Mouse (Mus musculus): Measurements from ENCODE around the gene Dctd.
"Not testable (repeated sequence)": the region's sequence is repeated elsewhere in the genome, so short reads cannot be mapped to it uniquely, and the experiment has no call there.

Gene Dctd

DNA sequence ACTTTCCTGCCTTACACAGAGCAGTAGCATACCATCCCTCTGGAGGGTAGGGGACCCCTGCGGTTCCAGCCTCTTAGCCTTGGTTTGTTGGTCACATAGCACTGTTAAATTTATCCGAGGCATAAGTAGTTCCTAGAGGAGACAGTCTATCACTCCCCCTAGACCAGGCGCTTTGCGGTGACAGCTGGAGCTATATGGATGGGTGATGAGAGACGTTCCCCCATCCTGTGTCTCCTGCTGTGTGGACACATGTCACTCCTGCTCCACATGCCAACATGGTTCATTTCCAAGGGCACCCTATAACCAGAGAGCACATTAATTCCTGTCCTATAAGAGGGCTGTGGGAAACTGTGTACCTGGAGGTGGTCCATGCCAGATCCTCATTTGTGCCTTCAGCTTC lies 42.1 kb downstream of the Dctd start:
- DNase-seq (ENCODE audit: inconsistent age in 2 of 2, low spot score in 1 of 2) = no peak

DNA sequence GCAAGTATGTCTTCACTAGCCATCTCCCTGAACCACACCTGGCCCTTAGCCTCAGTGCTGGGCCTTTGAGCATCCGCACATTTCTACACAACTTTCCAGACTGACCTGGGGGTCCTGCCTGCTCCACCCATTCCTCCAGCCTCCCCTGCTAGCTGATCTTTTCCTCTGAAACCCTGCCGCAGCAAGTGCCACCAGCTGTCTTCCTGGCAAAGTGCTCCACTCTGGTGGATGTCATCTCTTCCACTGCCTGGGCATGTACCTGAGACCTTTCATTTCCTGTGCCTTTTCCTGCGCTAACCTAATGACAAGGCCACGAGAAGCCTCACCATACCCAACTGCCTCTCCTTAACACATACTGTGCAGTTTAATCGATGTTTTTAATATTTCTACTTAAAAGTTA lies 46.9 kb downstream of the Dctd start:
- DNase-seq (ENCODE audit: inconsistent age in 2 of 2, low spot score in 1 of 2) = no peak

DNA sequence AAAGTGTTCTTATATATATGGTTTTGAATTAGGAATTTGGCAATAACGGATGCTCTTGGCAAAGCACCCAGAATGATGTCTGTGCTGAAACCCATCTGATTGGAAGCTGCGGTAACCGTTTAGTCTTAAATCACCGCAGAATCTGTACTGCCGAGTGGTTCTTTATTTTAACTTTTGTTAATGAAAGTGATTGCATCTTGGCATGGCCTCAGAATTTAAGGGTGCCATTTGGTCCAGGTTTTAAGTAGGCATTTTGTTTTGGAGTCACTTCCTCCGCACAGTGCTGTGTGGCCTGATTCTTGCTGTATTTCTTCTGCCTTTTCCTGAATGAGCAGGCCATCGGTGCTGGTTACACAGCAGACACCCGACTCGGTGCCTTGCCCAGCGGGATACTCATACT lies 47.6 kb downstream of the Dctd start:
- DNase-seq (ENCODE audit: inconsistent age in 2 of 2, low spot score in 1 of 2) = no peak

DNA sequence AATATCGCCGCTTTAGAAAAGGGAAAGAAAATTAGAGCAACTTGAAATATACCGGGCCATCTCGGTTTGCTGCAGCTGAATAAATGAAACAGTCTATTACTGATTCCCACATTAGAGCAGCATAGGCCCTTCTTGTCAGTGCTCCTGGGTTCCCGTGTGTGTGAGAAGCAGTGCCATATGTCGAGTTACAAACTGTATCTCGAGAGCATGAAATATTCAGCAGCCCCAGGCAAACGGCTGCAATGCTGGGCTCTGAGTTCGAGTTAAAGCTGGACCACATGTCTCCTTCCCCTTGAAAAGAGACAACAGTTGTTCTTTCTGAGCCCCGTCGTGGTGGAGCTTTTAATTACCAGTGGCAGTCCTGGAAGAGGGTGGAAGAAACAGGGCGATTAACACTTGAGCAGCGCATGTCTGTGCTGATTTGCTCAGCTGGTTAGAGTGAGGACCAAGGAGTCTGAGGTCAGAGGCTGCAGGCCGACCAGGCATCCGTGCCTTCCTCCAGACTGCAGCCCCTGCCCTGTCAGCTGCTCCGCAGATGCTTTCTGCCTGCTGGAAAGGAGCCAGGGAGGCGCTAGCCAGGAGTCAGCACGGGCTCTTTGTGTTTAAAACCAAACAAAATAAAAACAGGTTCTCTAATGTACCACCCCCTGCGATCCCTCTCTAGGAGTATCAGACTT lies 53.3 kb downstream of the Dctd start:
- peak in 1 of 2 experiments; percentile 48 for DNase-seq (ENCODE audit: inconsistent age in 2 of 2, low spot score in 1 of 2)

DNA sequence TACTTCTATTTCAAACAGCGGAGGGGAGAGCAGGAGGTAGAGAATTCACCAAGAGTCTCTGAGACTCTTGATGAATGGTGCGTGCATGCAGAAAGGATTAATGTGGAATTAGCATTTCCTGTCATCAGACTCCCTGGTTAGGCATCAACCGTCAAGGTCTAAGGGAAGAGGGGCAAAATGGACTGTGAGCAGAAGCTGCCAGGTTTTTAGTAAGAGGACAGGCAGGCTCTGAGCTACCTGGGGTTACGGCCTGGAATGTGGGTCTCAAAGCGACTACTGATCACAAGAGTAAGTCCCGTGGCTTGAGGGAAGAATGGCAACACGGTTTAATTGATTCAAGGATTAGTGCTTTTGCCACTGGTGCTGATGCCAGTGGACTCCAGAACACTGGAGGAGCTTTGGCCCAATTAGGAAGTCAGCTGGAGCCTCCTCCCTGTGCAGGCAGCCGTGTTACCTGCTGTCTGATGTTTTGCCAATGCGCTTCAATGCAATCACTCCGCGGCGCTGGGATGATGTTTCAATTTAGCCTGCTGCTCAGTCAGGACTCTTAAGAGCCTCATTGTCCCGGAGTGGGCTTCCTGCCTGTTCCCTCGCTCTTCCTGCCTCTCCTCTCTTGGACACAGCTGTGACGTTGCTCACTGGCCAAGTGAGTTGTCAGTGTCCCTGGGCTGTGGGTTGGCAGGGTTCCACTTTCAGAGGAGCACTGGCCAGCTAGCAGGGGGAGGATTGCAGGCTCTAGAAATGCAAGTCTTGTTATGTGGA lies 54.6 kb downstream of the Dctd start:
- DNase-seq (ENCODE audit: inconsistent age in 2 of 2, low spot score in 1 of 2) = peak; percentile 71 to 89

DNA sequence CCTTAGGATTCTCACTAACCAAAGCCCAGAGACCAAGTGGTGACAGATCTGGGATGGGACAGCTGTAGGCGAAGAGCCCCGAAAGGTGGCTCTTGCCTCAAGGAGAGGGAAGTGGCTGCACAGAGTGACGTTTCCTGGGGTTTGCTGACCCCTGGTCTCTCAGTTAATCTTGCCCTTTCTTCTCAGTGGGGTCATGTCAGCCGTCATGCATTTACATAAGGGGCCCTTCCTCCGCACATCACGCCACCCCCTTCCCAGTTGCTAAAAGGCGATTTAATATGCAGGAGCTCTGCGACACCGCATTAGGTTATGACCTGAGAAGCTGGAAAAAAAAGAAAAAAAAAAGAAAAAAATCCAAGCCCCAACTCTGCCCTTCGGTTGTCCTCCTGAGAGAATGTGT lies 58.8 kb downstream of the Dctd start:
- no peak for DNase-seq (ENCODE audit: inconsistent age in 2 of 2, low spot score in 1 of 2)

DNA sequence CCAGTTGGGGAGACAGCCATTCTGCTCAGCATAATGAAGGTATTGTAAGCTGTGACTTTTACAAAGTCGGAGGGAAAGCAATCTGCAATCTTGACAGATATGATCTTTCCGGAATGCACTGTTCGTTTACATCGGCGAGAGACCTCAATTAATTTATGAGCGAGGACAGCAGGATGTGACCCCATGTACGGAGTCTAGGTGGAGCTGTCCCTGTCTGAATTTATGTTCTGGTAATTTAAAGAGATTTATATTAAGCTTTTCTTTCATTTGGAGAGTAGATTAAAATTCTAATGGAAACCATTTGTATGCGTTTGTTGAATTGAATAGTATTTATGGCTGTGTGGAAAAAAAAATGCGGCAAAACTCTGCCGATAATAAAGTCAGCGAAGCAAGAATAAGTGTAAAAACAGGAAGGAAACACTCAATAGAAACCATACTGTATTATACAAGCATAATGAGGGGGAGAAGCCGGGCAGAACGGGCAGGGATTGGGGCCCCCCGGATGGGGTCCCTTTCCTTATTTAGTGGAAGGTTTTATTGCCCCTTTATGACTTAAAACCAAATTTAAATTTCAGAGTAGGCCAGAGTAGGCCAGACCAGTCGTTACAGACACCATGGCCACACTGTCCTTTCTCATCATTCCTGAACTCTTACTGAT lies 59.8 kb downstream of the Dctd start:
- no peak for DNase-seq (ENCODE audit: inconsistent age in 2 of 2, low spot score in 1 of 2)

DNA sequence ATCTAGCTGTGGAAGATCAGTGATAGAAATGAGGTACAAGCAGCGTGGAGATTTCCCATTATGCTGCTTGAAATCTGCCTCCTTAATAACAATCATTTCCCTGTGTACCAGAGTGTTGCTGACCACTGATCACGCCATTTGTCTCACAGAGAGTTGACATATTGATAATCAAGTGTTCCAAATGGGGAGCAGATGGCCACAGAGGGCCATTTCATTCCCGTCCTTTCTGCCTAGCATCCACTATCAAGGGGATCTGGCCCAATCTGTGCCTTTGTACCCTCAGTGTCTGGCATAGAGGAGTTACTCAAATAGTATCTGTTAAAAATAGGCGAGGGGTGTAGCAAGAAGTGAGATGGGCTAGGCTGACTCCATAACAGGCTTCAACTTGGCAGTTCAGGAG lies 78.5 kb downstream of the Dctd start:
- no peak for DNase-seq (ENCODE audit: inconsistent age in 2 of 2, low spot score in 1 of 2)

DNA sequence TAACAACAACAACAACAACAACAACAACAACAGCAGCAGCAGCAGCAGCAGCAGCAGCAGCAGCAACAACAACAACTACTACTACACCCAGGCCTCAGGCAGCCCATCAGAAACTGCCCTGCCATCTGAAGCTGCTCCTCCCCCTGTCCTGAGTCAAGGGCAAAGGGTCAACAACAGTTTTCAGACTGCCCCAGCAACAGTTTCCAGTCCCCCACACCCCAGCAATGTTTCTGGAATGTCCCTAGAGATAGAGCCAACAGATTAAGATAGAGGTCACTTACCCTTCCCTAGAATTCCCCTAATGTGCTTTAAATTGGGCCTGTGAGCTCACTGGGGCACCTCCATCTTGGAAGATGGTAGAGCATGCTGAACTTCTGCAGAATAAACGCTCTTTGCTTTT lies 79.0 kb downstream of the Dctd start:
- DNase-seq (ENCODE audit: inconsistent age in 2 of 2, low spot score in 1 of 2) = no peak

DNA sequence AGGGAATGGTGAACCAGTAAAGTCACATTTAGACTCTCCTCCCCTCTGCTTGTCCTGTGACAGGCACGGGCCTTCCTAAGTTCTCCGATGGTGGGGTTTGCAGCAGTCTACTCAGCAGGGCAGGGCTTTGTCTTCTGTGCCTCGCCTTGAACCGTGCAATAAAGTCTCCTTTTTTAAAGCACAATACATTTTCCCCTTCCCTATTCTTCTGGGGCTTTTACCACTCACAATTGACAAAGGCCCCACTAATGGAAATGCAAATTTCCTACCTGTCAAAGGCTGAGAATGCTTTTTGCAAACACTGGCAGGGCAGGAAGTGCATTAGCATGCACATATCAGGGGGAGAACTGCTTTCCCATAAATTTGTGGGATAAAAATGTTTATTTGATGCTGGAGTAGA lies 80.1 kb downstream of the Dctd start:
- DNase-seq (ENCODE audit: inconsistent age in 2 of 2, low spot score in 1 of 2) = no peak

DNA sequence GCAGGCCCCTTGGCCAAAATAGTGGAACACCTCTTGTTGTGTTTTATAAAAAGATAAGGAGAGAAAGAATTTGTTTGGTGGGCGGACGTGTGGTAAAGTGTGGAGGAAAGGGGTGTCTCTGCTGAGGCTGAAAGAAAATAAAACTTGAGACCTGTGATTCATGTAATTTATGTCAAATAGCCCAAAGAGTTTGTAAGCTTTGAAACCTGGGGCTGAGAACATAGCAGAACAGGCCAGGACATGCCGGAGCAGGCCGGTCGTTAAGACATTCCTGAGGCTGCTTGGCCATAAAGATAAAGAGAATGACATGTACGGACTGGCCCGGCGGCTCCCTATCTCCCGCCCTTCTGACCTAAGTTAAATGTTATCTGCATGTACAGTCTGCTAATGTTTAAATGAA lies 81.3 kb downstream of the Dctd start:
- not testable (repeated sequence) for DNase-seq (ENCODE audit: inconsistent age in 2 of 2, low spot score in 1 of 2)

DNA sequence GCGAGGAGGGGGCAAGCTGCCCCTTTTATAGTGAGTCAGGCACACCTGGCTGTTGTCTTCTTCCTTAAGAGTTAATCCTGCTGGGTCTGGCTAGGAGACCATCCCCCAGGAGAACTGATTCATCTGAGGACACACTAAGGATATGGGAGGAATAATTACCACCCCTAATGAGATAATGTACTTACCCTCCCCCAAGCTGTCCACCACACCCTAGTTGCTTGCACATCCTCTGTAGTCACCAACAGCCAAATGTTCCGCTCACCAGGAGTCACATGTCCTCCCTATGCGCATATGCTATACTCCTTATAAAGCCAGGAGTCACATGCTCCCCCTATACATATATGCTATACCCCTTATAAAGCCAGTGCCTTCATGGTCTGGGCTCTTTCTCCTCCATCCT lies 82.1 kb downstream of the Dctd start:
- no peak for DNase-seq (ENCODE audit: inconsistent age in 2 of 2, low spot score in 1 of 2)

DNA sequence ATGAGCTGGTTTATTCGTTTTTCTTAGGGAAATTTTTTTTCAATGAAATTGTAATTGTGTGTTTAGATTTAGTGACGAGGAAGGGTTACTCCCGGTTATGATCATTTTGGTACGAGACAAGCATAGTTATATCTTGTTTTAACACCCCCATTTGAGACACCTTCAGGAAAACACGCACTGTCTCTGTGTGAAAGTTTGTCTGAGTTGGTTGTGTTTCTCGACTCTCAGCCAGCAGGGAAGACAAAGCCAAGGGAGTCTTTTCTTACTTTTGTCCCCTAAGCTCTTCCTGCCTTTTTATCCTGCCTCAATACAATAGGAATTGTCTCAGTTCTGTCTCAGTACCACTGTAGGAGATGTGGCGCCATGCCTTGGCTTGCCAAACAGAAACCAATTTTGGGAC lies 84.9 kb downstream of the Dctd start:
- DNase-seq (ENCODE audit: inconsistent age in 2 of 2, low spot score in 1 of 2) = no peak

DNA sequence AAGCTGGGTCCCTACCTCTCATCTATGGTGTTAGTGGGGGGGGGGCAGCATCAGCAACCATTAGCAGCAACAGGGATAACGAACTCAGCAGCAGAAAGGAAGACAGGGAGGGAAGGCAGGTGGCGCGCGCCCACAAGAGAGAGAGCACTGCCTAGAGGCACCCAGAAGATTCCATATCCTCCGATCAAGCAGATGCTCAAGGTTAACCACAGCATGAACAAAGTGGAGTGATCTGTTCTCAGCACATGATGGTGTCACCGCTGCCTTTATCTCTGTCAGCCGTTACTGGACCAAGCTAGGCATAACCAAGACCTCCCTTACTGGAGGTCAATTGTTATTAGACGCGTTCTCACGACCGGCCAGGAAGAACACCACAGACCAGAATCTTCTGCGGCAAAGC lies 89.7 kb downstream of the Dctd start:
- DNase-seq (ENCODE audit: inconsistent age in 2 of 2, low spot score in 1 of 2) = no peak

DNA sequence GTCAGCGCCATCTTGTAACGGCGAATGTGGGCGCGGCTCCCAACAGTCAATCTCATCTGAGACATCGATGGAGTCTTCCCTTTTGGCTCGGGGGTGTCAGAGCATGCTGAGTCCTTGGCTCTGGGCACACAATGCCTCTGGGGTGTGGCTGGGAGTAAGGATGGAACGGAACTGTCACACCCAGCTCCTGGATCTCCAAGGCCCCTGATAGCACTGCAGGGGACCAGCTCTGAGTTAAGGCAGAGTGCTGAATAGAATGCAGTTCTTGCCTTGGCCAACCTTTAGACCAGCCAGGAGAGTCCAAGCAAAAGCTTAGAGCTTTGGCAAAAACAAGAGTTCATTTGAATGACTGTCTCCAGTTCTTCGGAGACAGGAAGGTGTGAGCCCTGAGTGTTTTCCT lies 97.1 kb downstream of the Dctd start:
- DNase-seq (ENCODE audit: inconsistent age in 2 of 2, low spot score in 1 of 2) = no peak

DNA sequence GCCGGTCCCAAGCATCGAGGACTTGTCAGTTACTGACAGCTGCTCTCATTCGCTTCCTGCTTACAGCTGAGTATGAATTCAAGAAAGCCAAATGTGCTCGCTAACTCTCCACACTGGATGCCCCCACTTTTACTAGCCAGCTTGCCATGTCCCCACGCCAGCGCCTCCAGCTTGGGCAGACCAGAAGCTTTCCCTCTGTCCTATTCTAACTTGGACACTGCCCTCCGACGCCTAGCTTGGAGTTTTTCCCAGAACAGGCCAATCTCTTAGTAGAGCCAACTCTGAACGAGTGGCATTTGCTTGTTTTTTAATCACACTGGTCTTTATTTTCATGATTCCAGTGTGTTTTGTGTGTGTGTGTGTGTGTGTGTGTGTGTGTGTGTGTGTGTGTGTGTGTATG lies 100.3 kb downstream of the Dctd start:
- no peak for DNase-seq (ENCODE audit: inconsistent age in 2 of 2, low spot score in 1 of 2)

DNA sequence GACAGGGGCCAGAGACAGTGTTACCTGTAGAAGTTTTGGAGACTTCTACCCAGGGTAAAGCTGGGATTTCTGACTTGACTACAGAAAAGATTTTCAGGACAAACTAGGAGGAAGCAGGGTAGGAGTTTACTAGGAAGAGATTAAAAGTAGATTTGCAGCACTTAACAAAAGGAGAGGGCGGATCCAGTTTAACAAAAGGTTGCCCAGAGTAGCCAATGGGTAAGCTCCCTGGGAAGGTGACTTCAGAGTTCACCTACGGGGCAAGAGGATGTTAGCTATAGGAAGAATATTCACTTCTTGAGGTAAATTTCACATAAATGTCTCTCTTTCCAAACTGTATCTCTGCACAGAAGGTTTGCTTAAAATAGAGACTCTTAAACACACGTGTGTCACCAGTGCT lies 103.7 kb downstream of the Dctd start:
- no peak for DNase-seq (ENCODE audit: inconsistent age in 2 of 2, low spot score in 1 of 2)
